Mouse (Mus musculus) neutrophil, adult 83 days (primary cell): ENCODE measurements around the gene D17H6S53E. TPM values are rescaled to one million over a fixed set of nuclear protein-coding genes. Genes with fewer than 3 reads are reported as not detected.

Source experiments
- total RNA-seq, 2 experiments: library from RNA; stranded (reverse); gene quantifications; one replicate each; pipeline ENCODE4 v1.2.4; 2023

The D17H6S53E gene
- 10 to 100 TPM; 16.4 to 24.3 TPM for total RNA-seq

GRCm38 (mm10) chr17:35126206-35126611 lies at the start of gene D17H6S53E:
Gene D17H6S53E (plus strand): TSS chr17:35126373.

GRCm38 (mm10) chr17:35076507-35077176 lies 49.5 kb upstream of the D17H6S53E start, which contains the start of gene Ly6g6e:
Gene Ly6g6e (plus strand): TSS chr17:35076902.

GRCm38 (mm10) chr17:35077786-35078233 lies 48.4 kb upstream of the D17H6S53E start, which contains the start of gene Ly6g6d:
Gene Ly6g6d (minus strand): TSS chr17:35078065.

GRCm38 (mm10) chr17:35085208-35085865 lies 40.8 kb upstream of the D17H6S53E start, which contains the start of gene Ly6g6f:
Gene Ly6g6f (minus strand): TSS chr17:35085610.

GRCm38 (mm10) chr17:35088825-35089644 lies 37.1 kb upstream of the D17H6S53E start, which contains the start of gene Abhd16a:
Gene Abhd16a (plus strand): TSS chr17:35089263.

GRCm38 (mm10) chr17:35108097-35108496 lies 18.1 kb upstream of the D17H6S53E start, which contains the start of gene Ly6g5c:
Gene Ly6g5c (plus strand): TSS chr17:35108279.

GRCm38 (mm10) chr17:35115046-35116019 lies 10.8 kb upstream of the D17H6S53E start, which contains the start of gene Ly6g5b:
Gene Ly6g5b (minus strand): TSS chr17:35115428.

GRCm38 (mm10) chr17:35121143-35121799 lies 4.9 kb upstream of the D17H6S53E start, which contains the start of gene Gpank1:
Gene Gpank1 (plus strand): TSS chr17:35121455.

GRCm38 (mm10) chr17:35121871-35122303 lies 4.3 kb upstream of the D17H6S53E start, which contains the start of gene Csnk2b:
Gene Csnk2b (minus strand): TSS chr17:35122053.

GRCm38 (mm10) chr17:35131500-35132173 lies 5.5 kb downstream of the D17H6S53E start, which contains the start of gene Apom:
Gene Apom (minus strand): TSS chr17:35132050.

GRCm38 (mm10) chr17:35134801-35135590 lies 8.8 kb downstream of the D17H6S53E start, which contains the start of gene Bag6:
Gene Bag6 (plus strand): TSS chr17:35135178.

GRCm38 (mm10) chr17:35164568-35165450 lies 38.6 kb downstream of the D17H6S53E start, which contains the start of gene Prrc2a:
Gene Prrc2a (minus strand): TSS chr17:35164897.

GRCm38 (mm10) chr17:35175968-35176367 lies 49.8 kb downstream of the D17H6S53E start, which contains the start of gene Aif1:
Gene Aif1 (minus strand): TSS chr17:35176068.

Other genes with a start within 250 kb of the D17H6S53E start
- 1 to 10 TPM; 2.8 to 3.9 TPM for gene Zbtb12, start 246.9 kb upstream of the D17H6S53E start, total RNA-seq
- gene Gm20547, start 244.3 kb upstream of the D17H6S53E start, total RNA-seq: not detected
- gene C2, start 228.1 kb upstream of the D17H6S53E start, total RNA-seq: under 1 TPM in 1 of 2 experiments, not detected in 1; 0.24 TPM
- 10 to 100 TPM; 68.7 to 71.8 TPM for gene Ehmt2, start 227.9 kb upstream of the D17H6S53E start, total RNA-seq
- not detected for gene Slc44a4, start 211.9 kb upstream of the D17H6S53E start, total RNA-seq
- 10 to 100 TPM; 60.2 to 63.2 TPM for gene Neu1, start 195.1 kb upstream of the D17H6S53E start, total RNA-seq
- 100 to 1,000 TPM in 1 of 2 experiments, 10 to 100 TPM in 1; 58.3 to 134 TPM for gene Hspa1b, start 167.1 kb upstream of the D17H6S53E start, total RNA-seq
- gene Gm20481, start 156.5 kb upstream of the D17H6S53E start, total RNA-seq: not detected
- 100 to 1,000 TPM in 1 of 2 experiments, 10 to 100 TPM in 1; 86.4 to 244 TPM for gene Hspa1a, start 154.2 kb upstream of the D17H6S53E start, total RNA-seq
- gene Hspa1l, start 153.7 kb upstream of the D17H6S53E start, total RNA-seq: under 1 TPM in 1 of 2 experiments, not detected in 1; 0.20 TPM
- 10 to 100 TPM; 41.4 to 45.7 TPM for gene Lsm2, start 144.5 kb upstream of the D17H6S53E start, total RNA-seq
- gene Vars, start 125.4 kb upstream of the D17H6S53E start, total RNA-seq: 10 to 100 TPM; 61.7 to 68.3 TPM
- gene Vwa7, start 109.8 kb upstream of the D17H6S53E start, total RNA-seq: under 1 TPM in 1 of 2 experiments, not detected in 1; 0.15 TPM
- gene Sapcd1, start 98.4 kb upstream of the D17H6S53E start, total RNA-seq: 1 to 10 TPM; 1.3 to 2.1 TPM
- 10 to 100 TPM; 11.5 to 12.5 TPM for gene Msh5, start 79.6 kb upstream of the D17H6S53E start, total RNA-seq
- gene Clic1, start 76.4 kb upstream of the D17H6S53E start, total RNA-seq: 100 to 1,000 TPM; 262 to 285 TPM
- gene Ddah2, start 67.3 kb upstream of the D17H6S53E start, total RNA-seq: 1 to 10 TPM; 2.5 to 3.1 TPM
- gene Ly6g6c, start 61.0 kb upstream of the D17H6S53E start, total RNA-seq: 1 to 10 TPM in 1 of 2 experiments, not detected in 1; 1.0 TPM
- under 1 TPM in 1 of 2 experiments, not detected in 1; 0.26 TPM for gene Mpig6b, start 60.2 kb upstream of the D17H6S53E start, total RNA-seq
- gene Ly6g6e, start 49.5 kb upstream of the D17H6S53E start, total RNA-seq: not detected
- not detected for gene Ly6g6d, start 48.3 kb upstream of the D17H6S53E start, total RNA-seq
- under 1 TPM in 1 of 2 experiments, not detected in 1; 0.35 TPM for gene Ly6g6f, start 40.8 kb upstream of the D17H6S53E start, total RNA-seq
- 10 to 100 TPM; 50.2 to 58.4 TPM for gene Abhd16a, start 37.1 kb upstream of the D17H6S53E start, total RNA-seq
- gene Ly6g5c, start 18.1 kb upstream of the D17H6S53E start, total RNA-seq: not detected
- 10 to 100 TPM; 13.5 to 16.4 TPM for gene Ly6g5b, start 10.9 kb upstream of the D17H6S53E start, total RNA-seq
- gene Gpank1, start 4.9 kb upstream of the D17H6S53E start, total RNA-seq: 10 to 100 TPM; 20.2 to 26.5 TPM
- 100 to 1,000 TPM; 172 TPM for gene Csnk2b, start 4.3 kb upstream of the D17H6S53E start, total RNA-seq
- gene Apom, start 5.7 kb downstream of the D17H6S53E start, total RNA-seq: under 1 TPM in 1 of 2 experiments, not detected in 1; 0.42 TPM
- gene Bag6, start 8.8 kb downstream of the D17H6S53E start, total RNA-seq: 100 to 1,000 TPM; 222 to 226 TPM
- gene Prrc2a, start 38.5 kb downstream of the D17H6S53E start, total RNA-seq: 100 to 1,000 TPM; 180 to 195 TPM
- 10 to 100 TPM; 18.0 to 18.3 TPM for gene Aif1, start 49.7 kb downstream of the D17H6S53E start, total RNA-seq
- gene Lst1, start 62.1 kb downstream of the D17H6S53E start, total RNA-seq: 100 to 1,000 TPM; 564 to 656 TPM
- 10 to 100 TPM; 84.2 to 91.5 TPM for gene Ltb, start 68.1 kb downstream of the D17H6S53E start, total RNA-seq
- gene Tnf, start 75.6 kb downstream of the D17H6S53E start, total RNA-seq: 10 to 100 TPM; 71.0 to 84.1 TPM
- gene Lta, start 79.0 kb downstream of the D17H6S53E start, total RNA-seq: not detected
- not detected for gene Gm16181, start 94.5 kb downstream of the D17H6S53E start, total RNA-seq
- gene Atp6v1g2, start 107.3 kb downstream of the D17H6S53E start, total RNA-seq: 1 to 10 TPM; 2.2 to 4.8 TPM
- gene Nfkbil1, start 109.4 kb downstream of the D17H6S53E start, total RNA-seq: 10 to 100 TPM; 18.6 to 19.5 TPM
- 100 to 1,000 TPM; 208 to 239 TPM for gene Ddx39b, start 115.4 kb downstream of the D17H6S53E start, total RNA-seq
- 1,000 to 10,000 TPM; 1,522 to 1,549 TPM for gene H2-D1, start 136.4 kb downstream of the D17H6S53E start, total RNA-seq
- gene H2-Q1, start 194.0 kb downstream of the D17H6S53E start, total RNA-seq: 1 to 10 TPM; 6.7 to 6.9 TPM
- gene H2-Q2, start 215.9 kb downstream of the D17H6S53E start, total RNA-seq: 1 to 10 TPM; 5.5 to 6.4 TPM